Mouse (Mus musculus) adrenal gland, postnatal 14 days (tissue): ENCODE results near the gene Utp20. TPM values are rescaled to one million over a fixed set of nuclear protein-coding genes. Genes with fewer than 3 reads are reported as not detected.
"Not testable (repeated sequence)": the region's sequence is repeated elsewhere in the genome, so short reads cannot be mapped to it uniquely, and the experiment has no call there.

Source experiments
- DNase-seq: peaks from one replicate; pipeline ENCODE4 v3.0.0; 2021; ENCODE audit warnings: mixed read lengths
- total RNA-seq: library from RNA; stranded (reverse); gene quantifications from 2 replicates; pipeline ENCODE4 v1.2.3, GENCODE M21; 2021

The Utp20 gene
- total RNA-seq, 1 experiment from 2014 or later: 27.1 TPM

DNA sequence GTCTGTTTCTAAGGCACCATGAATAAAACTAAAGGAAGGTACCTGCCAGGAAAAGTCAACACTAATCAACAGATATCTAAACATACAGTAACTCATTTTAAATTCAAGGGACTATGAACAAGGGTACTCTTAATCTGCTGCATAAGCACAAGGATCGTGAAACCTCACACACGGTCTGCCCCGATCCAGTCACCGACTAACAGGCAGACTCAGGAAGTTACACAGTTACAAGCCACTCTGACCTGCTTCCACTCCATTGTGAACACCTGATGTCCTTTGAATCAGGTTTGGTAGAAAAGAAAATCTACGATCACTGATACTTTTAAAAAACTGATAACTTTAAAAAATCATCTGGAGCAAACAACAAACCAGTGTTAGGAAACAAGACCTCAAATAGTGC lies 42.7 kb downstream of the Utp20 start:
- DNase-seq: no peak

DNA sequence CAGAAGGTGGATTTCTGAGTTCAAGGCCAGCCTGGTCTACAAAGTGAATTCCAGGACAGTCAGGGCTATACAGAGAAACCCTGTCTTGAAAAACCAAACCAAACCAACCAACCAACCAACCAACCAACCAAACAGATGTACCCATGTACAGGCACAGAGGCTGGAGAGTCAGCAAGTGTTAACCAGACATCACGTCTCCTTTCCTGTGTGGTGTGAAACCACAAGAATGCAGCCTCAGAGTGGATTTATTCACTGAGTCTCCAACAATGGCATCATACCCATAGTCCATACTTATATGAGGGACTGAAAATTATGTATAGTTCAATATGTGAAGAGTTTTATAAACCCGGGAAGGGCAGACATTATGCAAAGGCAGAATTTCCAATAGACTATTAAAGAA lies 43.5 kb downstream of the Utp20 start:
- DNase-seq: not testable (repeated sequence)

DNA sequence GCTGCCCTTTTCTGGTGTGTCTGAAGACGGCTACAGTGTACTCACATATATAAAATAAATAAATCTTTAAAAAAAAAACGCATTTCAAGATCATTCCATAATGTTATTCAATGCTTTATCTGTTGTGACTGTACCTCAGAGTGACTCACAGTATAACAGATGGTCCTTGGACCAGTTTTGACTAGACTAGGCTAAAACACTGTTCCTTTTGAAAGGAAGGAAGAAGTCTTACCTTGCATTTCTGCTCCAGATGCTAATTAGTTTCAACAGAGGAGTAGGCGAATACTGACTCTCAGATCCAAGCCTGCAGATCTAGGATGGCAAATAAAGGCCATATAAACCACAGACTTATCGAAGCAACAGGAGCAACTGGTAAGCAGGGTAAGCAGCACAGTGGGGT lies 45.9 kb downstream of the Utp20 start:
- DNase-seq: no peak

DNA sequence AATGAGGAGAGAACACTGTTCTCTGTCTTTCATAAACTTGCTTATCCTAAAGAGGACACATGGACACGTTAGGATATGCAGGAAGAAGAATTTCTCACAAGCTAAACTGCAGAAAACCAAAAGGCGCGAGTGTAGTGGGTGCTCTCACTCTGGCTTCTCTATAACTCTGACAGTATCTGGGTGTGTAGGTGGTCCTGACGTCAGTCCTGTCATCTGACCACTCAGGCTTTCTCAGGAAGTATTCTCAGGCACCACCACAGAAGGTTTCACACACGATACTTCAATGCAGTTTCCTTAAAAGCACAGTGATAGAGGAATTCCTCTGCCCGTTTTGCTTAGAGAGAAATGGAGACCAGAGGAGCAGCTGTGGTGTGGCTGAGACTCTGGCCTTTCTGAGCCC lies 50.4 kb downstream of the Utp20 start:
- DNase-seq: no peak

DNA sequence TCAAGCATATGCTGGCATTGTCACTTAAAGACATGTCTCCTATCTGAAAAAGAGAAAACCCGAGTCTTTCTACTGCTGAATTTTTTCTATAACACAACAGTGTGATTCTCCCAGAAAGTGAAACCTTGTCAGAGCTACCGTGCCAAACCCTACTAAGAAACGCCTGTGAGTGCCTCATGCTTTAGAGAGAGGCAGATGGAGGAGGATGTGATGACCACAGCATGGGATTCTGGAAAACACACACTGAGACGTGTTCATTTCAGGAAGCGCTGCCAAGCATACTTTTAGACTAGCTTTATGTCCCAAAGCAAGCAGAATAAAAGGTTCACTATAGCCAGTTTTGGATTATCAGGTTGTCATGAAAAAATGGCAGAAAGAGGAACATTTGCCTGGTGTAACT lies 53.6 kb downstream of the Utp20 start:
- not testable (repeated sequence) for DNase-seq

DNA sequence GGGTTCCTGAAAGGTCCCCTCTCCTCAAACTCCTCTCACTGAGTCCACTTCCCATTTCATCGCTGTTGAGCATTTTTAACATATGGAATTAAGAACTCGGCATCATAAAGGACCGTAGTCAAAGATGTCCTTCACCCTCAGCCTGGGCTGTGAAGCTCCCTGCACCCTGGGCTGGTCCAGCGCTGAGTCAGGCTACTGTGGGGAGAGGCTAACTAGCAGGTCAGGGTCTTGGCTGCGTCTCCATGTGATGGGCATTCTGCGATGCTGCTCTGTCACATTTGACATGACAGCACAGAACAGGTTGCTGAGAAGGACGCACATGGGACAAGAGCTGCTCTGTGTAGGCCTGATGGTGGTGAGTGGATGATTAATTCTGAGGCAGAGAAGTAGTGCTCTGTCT lies 56.9 kb downstream of the Utp20 start:
- no peak for DNase-seq

DNA sequence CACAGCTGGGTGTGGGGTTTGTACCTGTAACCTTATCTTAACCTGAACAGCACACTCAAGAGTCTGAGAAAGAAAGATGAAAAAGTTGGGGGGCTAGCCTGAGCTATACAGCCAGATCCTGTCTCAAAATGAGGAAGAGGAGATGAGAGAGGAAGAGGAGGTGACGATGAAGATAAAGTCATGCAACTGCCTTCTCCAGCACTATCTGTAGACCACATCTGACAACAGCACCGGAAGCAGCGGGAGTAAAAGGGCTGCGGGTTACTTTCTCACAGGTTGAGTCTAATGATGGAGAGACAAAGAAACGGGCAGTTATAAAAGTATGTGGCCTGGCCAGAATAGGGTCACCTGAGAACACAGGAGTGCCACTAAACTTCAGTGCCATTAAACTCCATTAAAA lies 57.6 kb downstream of the Utp20 start:
- no peak for DNase-seq

DNA sequence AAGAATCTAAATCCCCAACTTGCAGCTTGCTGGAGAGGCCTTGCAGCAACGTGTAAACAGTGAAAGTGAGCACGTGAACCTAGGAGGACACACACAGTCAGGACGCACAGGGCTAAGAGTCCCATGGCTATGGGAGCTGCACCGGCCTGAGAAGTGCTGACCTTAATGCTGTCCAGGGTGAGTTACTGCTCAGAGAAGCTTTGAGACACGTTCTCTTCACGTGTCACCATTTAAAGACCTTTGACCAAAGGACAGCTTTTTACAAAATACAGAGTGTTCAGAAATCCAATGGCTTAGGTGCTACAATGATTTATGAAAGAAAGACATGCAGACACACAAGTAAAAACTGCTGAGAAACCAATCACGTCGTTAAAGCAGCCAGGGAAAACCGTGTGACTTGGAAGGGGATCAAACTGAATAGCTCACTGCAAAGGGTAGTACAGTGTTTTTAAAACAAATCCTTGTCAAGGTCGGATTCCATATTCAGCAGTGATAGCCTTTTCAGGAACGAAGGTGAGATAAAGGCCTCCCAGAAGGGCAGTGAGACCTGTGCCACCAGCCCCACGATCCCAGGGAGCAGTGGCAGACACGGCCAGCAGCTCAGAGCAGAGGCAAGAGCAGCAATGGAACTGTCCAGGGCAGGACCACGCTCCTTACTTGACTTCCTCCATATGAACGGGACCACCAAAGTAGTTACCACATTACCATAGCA lies 61.0 kb downstream of the Utp20 start:
- peak; percentile 11 for DNase-seq

DNA sequence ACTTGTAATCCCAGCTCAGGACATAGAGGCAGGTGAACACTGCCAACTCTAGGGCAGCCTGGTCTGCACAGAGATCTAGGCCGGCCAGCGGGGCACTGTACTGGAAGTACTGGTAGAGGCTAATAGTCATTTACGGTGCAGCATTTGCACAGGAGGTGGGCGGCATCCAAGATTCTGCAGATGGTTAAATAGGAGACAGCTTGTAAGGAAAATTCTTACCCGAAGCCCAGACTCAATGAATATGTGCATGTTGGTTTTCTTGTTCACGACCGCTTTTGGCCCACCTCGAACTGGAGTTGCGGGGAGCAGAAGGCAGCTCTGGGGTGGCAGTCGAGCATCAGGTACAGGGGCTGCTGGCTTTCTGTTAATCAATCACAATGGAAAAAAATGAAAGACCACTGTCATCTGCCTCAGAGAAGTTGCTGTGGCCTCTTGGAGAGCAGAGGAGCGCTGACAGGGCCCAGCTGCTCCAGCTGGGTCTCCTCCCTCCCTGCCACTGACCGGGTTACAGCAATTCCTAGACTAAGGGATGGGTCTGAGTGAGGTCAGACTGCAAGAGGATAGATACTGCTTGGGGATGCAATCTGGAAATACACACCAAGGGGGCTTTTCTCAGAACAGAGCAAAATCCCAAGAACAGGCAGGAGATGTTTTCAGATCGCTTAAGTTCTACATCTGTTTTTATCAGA lies 64.9 kb downstream of the Utp20 start:
- no peak for DNase-seq

DNA sequence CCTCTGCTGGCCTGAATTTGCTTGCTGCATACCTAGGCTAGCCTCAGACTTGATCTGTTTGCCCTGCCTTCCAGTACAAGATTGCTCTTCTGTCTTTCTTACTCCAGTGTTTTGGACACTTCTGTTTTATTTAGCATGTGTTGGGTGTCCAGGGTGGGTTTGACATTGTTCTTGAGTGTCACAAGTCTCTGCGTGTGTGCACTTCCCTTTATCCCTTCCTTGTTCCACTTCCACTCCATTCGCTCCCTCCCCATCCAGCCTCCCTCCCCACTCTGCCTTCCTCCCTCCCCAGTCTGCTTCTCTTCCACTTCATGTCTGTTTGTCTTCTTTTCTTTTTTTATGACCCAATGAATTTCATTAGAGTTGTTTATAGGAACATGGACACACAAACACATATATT lies 85.2 kb downstream of the Utp20 start:
- no peak for DNase-seq

DNA sequence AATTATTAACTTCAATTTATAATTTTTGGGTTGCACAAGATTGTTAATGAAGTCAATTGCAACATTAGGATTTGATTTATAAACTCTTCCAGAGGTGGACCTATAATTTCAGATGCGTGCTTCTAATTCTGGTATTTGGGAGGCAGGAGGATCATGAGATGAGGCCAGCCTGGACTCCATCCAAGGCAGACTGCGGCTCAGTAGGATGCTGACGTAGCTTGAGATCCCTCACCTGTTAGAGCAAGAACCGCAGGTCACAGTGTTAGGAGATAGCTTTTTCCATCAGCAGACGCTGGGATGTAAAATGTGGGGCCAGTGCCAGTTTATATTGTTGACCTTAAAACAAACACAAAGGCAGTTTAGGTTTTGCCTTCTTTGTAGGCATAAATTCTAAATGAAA lies 85.8 kb downstream of the Utp20 start:
- DNase-seq: no peak

DNA sequence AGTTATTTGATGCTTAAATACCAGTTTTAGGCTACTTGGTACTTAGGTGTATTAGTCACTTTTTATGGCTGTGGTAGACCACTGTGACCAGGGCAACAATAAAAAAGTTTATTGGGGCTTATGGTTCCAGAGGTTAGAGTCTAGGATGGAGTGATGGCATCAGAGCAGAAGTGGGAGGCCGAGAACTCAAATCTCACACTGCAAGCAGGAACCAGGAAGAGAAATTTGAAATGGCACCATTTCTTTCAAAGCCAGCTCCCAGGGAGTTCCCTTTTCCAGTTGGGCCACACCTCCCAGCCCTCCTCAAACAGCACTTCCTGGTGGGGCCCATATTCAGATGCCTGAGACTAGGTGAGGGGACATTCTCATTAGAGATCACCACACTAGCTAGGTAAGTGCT lies 86.8 kb downstream of the Utp20 start:
- no peak for DNase-seq

DNA sequence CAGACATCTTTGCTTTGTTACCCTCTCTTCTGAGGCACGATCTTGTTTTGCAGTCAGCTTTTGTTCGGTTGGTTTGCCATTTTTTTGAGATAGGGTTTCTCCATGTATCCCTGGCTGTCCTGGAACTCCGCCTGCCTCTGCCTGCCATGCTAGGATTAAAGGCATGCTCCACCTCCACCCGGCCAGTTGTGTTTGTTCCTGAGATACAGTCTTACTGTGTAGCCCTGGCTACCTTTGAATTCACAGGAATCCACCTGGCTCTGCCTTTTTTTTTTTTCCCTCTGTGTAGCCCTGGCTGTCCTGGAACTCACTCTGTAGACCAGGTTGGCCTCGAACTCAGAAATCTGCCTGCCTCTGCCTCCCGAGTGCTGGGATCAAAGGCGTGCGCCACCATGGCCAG lies 87.5 kb downstream of the Utp20 start:
- DNase-seq: not testable (repeated sequence)

DNA sequence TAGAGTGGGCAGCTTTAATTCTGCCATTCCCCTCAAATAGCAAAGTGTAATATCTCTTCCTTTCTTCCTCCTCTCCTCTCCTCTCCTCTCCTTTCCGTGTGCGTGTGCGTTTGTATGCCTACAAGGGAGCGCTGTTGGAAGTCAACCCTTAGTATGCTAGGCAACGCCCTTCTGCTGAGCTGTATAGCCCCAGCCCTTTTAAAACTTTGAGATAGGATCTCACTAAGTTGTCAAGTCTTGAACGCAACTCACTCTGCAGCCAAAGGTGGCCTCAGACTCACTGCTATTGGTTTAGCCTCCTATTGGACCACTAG lies 94.3 kb downstream of the Utp20 start:
- no peak for DNase-seq

DNA sequence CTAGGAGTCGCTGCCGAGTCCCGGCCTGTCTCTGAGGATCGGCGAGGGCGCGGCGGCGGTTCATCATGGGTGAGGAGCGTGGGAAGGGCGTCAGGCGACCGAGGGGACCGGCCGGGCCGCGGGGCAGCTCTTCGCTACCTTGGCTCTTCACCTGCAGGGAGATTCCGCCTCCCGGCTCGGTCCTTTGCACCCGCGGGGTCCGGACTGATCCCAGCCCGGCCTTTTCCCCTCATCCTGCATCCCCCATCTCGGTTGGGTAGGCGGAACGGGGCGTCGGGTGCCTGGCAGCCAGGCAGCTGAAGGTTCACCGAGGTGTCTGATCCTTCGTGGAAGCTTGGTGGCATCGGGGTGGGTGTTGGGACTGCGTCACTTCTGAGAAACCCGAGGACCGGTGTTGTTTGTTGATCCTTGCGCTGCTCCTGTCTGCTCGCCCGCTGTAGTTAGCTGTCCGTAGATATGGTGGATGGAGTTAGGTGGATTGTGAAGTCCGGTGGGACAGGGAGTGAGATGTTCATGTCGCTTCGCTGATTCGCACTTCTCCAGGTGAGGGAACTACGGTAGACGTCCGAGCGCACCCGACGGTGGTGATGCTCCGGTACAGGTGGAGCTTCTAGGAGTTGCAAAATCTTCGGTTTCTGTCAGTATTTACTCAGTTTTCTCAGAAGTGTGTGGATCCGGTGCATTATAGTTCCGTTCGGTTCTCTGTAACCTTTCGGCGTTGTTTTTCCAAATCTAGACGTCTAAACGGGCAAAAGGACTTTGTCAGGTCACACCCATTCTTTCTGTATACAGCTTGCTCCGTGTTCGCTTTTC lies 94.9 kb downstream of the Utp20 start:
- no peak for DNase-seq

DNA sequence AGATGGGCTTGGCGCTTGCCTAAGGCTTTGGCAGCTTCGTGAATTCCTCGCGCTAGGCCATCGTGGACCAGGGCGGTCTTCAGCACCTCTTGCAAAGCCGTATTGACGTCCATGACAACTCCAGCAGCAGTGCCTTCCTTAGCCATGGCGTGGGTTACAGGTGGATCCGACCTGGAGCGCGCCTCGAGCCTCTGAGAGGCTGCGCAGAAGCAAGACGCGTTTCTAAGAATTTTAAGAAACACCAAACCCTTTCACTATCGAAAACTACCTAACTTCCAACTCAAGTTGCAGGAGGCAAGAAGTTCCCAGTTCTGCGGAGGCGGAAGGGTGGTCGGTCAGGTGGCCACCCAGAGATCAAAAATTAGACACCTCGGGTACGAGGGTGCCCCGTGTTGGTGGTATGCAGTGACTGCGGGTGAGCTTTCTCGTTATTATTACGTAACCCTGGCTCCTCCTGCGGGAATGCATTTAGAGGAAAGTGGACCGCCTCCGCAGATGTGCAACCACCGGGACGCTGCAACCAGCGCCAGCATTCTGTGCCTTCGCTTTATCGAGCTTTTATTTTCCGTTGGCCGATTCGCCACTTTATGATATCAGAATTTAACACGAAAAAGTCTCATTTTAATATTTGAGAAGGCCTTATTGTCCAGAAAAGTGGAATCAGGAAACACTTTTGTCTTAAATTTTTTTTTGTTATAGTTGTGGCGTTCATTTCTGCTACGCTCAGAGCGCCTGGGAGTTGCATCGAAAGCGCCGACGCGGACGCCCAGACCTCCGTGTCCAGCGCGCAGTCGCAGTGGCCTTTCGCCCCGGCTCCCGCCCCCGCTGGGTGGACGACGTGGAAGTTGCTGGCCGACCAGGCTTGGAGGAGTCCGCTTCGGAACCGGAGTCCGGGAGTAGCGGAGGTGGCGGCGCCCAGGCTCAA lies 95.8 kb downstream of the Utp20 start, which contains the start of gene Arl1:
TSS of gene Arl1 (plus strand) at position 288 of the 925 bp plus-strand sequence.
- peak; percentile 98 for DNase-seq

DNA sequence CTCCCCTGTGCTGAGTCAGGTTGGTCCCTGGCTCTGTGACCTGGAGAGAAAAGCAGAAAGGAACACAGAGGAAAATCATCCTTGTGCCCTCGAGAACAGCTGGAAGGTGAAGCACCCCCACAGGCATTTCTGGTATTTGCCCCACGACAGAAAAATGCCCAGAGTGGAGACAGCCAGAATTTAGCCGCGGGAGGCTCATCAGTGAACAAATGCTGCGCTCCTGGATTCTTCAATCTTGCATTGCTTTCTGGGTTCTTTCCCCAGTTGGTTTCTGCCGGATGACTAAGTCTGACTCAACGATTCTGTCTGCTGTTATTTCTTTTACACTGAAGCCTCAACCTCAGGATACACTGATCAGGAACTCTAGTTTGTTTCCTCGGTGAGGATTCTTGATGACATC lies 98.4 kb downstream of the Utp20 start:
- DNase-seq: no peak

DNA sequence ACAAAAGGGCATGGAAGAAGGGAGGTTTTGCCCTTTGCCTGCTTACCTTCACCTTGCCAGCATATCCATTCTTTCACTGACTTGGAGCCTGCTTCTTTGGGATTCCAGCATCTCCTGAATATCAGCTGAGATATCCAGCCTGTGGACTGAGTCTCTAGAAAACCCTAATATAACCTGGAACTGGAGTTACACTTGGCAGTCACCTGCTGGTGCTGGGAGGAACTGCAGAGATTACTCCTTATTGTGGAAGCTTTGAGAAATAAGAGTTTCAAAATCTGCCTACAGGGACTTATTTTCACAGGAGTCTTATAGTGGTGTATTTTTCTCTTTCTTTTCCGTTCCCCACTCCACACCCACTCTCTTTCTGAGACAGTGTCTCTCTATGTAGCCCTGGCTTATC lies 99.5 kb downstream of the Utp20 start:
- peak; percentile 67 for DNase-seq

DNA sequence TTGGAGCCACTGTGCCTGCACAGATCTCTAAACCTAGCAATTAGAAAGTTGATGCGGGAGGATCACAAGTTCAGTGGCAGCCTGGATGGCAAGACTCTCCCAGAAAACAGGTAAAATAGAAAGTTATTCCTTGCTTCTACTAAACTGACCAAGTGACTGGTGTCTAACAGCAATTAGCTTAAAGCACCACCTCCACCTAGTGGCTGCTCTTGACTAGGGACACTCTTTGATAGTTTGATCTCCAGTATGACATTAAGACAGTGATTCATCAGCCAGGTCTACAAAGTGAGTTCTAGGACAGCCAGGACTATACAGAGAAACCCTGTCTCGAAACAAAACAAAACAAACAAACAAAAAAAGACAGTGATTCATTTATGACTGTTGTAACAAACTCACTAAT lies 101.3 kb downstream of the Utp20 start:
- DNase-seq: peak; percentile 43

DNA sequence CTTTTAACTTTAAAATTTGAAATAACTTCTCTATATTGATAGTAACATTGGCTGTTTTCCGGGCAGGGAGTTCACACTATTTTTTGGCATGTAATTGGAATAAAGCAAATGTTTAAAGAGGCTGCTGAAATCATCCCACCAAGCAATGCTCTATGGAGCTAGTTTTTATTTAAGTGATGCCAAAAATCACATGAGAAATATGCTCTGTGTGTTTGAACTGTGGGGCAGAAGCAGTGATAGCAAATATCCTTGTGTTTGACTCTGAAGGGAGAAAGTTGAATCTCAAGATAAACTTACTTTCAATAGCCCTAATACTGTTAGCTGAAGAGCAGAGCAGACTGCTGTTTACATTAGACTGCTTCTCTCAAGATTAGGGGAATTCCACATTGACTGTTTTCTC lies 107.0 kb downstream of the Utp20 start:
- no peak for DNase-seq

DNA sequence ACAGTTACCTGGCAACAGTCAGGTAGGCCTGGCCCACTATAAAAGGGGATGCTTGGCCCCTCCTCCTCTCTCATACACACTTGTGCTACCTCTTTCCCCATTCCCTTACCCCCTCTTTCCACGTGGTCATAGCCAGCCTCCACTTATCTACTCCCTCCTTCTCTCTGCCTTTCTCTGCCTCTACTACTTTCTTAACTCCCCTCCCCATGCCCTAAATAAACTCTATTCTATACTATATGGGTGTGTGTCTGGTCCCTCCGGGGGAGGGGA lies 108.9 kb downstream of the Utp20 start:
- DNase-seq: no peak

DNA sequence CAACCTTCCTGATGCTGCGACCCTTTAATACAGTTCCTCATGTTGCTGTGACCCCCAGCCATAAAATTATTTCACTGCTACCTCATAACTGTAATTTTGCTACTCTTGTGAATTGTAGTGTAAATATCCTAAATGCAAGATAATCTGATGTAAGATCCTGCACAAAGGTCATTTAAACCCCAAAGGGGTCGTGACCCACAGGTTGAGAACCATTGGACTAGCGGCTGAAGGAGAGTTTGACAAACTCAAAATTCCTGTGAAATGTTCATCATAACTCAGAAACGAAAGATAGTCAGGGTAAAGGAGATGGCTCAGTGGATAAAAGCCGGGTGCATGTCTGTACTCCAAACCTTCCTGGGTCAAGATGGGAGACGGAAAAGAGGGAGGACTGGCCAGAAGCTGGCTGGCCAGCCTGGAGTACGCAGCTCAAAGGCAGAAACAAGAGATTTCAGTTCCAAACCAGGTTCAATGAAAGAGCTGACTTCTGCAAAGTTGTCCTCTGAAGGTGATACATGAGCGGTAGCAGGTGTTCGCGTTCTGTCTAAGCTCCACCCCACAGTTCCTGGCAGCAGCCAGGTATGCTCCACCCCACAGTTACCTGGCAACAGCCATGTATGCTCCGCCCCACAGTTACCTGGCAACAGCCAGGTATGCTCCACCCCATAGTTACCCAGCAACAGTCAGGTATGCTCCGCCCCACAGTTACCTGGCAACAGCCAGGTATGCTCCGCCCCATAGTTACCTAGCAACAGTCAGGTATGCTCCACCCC lies 109.4 kb downstream of the Utp20 start:
- no peak for DNase-seq
